Mouse (Mus musculus): ENCODE measurements around the gene Col4a6. TPM values are rescaled to one million over a fixed set of nuclear protein-coding genes. Genes with fewer than 3 reads are reported as not detected.
A peak's percentile ranks its signal among the peaks of the same experiment; 100 is the strongest.

Gene Col4a6
- polyA plus RNA-seq (2012; ENCODE audit: insufficient read depth, insufficient read length, low replicate concordance, missing spikeins): not detected in 2 replicates

DNA sequence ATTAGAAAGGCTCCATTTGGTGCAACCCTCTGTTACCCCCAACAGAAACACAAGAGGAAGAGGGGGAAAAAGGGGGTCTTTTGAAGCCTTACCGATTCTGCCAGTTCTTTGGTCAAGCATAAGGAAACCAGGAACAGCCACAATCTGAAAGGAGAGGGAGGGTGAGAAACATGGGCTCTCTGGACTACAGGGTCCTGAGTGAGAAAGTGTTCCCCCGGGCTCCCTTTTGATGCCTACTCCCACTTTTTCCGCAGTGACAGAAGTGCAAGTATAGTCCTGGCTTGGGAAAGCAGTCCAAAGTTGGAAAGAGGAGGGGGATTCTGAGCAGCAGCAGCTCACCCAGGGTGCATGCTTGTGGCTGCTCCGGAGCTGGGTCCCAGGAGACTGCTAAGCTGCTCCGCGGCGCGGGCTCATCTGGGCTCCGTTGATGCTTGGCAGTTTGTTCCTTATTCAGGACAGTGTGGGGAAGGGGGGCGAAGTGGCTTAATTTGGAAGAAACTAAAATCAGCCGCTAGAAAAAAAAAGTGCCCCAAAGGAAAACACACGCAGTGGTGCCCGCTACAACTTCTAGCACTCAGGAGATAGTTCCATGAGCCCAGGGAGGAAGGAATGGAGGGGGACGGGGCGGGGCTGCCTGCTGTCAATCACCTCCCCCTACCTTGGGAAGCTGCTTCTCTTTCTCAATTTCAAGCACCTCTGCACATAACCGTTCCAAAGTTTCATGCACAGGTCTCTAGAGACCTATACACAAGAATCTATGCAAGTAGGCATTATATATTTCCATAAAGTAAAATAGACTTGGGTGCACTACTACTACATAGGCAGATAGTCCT lies at the start of gene Col4a6:
TSS of gene Col4a6 (minus strand) at position 607 of the 833 bp plus-strand sequence.
- Histone ChIP-seq H3K27ac (ENCODE audit: insufficient read depth, low read depth, low read length) (no peak within 1 kb of the TSS), H3K4me3 (ENCODE audit: insufficient read depth, low read depth, low read length) (no peak within 1 kb of the TSS), H3K4me1 (ENCODE audit: control insufficient read depth, insufficient read depth, low read length) (peaks cover 2% of the 10 kb centered on the region; the same call in 1 of the 2 replicates)
- 20% methylated on average over 16 of the region's 16 CpGs for WGBS
- no peak for TF ChIP-seq POLR2A (IDR thresholded peaks at IDR 0.05; ENCODE audit: insufficient read depth, low read depth, low read length)
- TF ChIP-seq CTCF (IDR thresholded peaks at IDR 0.05; ENCODE audit: insufficient read depth, low read depth, low read length): no peak

GRCm38 (mm10) chrX:141503125-141503524 lies 29.2 kb upstream of the Col4a6 start:
- no peak overlapping the region for H3K27ac ChIP-seq (ENCODE audit: insufficient read depth, low read depth, low read length)
- TF ChIP-seq POLR2A (IDR thresholded peaks at IDR 0.05; ENCODE audit: insufficient read depth, low read depth, low read length) (no peak), CTCF (IDR thresholded peaks at IDR 0.05; ENCODE audit: insufficient read depth, low read depth, low read length) (no peak)
- 88% methylated on average over 1 of the region's 1 CpGs for WGBS
- no peak overlapping the region for H3K4me3 ChIP-seq (ENCODE audit: insufficient read depth, low read depth, low read length)
- H3K4me1 ChIP-seq (ENCODE audit: control insufficient read depth, insufficient read depth, low read length): no peaks in the 10 kb centered on the region

DNA sequence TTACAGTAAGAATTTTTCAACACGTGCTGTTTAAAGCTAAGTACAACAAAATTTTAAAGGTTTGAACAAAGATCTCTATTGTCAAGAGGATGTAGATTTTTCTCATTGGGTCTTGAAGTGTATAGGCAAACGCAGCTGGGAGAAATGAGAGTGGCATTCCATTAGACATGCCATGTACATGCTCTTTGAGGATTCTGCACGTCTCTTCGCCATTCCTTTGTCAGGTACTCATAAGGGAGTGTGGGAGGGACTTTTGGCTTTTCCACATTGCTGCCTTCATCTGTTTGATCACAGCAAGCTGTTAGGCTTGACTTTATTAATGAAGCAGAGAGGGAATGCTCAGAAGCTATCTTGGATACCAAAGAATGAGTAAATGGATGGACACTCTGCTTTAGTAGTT lies 20.7 kb upstream of the Col4a6 start:
- 75% methylated on average over 4 of the region's 4 CpGs for WGBS
- no peaks in the 10 kb centered on the region for H3K4me1 ChIP-seq (ENCODE audit: control insufficient read depth, insufficient read depth, low read length)
- no peak for TF ChIP-seq POLR2A (IDR thresholded peaks at IDR 0.05; ENCODE audit: insufficient read depth, low read depth, low read length)
- no peak for TF ChIP-seq CTCF (IDR thresholded peaks at IDR 0.05; ENCODE audit: insufficient read depth, low read depth, low read length)
- no peak overlapping the region for H3K27ac ChIP-seq (ENCODE audit: insufficient read depth, low read depth, low read length)
- H3K4me3 ChIP-seq (ENCODE audit: insufficient read depth, low read depth, low read length): no peak overlapping the region

- WGBS: 12% methylated on average over 14 of the region's 14 CpGs
Observed at GRCm38 (mm10) chrX:141475566-141476327, 1.9 kb upstream of the Col4a6 start.

GRCm38 (mm10) chrX:141475110-141475509 lies 1.2 kb upstream of the Col4a6 start, which contains the start of gene Col4a5:
Gene Col4a5, plus strand, starts transcription at chrX:141475385.
- Histone ChIP-seq H3K4me1 (ENCODE audit: control insufficient read depth, insufficient read depth, low read length) (peaks cover 2% of the 10 kb centered on the region; the same call in 1 of the 2 replicates), H3K4me3 (ENCODE audit: insufficient read depth, low read depth, low read length) (peak within 1 kb of the TSS; percentile 30), H3K27ac (ENCODE audit: insufficient read depth, low read depth, low read length) (no peak within 1 kb of the TSS)
- no peak for TF ChIP-seq POLR2A (IDR thresholded peaks at IDR 0.05; ENCODE audit: insufficient read depth, low read depth, low read length)
- TF ChIP-seq CTCF (IDR thresholded peaks at IDR 0.05; ENCODE audit: insufficient read depth, low read depth, low read length): no peak
- WGBS: 15% methylated on average over 13 of the region's 13 CpGs

More at GRCm38 (mm10) chrX:141475566-141476327, 1.9 kb upstream of the Col4a6 start:
- peaks cover 2% of the 10 kb centered on the region; the same call in 1 of the 2 replicates for H3K4me1 ChIP-seq (ENCODE audit: control insufficient read depth, insufficient read depth, low read length)
- H3K27ac ChIP-seq (ENCODE audit: insufficient read depth, low read depth, low read length): no peak overlapping the region
- no peak for TF ChIP-seq CTCF (IDR thresholded peaks at IDR 0.05; ENCODE audit: insufficient read depth, low read depth, low read length)
- TF ChIP-seq POLR2A (IDR thresholded peaks at IDR 0.05; ENCODE audit: insufficient read depth, low read depth, low read length): no peak
- peak overlapping the region; percentile 30 for H3K4me3 ChIP-seq (ENCODE audit: insufficient read depth, low read depth, low read length)

GRCm38 (mm10) chrX:141447936-141448335 lies 25.9 kb downstream of the Col4a6 start:
- WGBS: 82% methylated on average over 1 of the region's 1 CpGs
- H3K4me3 ChIP-seq (ENCODE audit: insufficient read depth, low read depth, low read length): no peak overlapping the region
- H3K27ac ChIP-seq (ENCODE audit: insufficient read depth, low read depth, low read length): no peak overlapping the region
- TF ChIP-seq POLR2A (IDR thresholded peaks at IDR 0.05; ENCODE audit: insufficient read depth, low read depth, low read length) (no peak), CTCF (IDR thresholded peaks at IDR 0.05; ENCODE audit: insufficient read depth, low read depth, low read length) (no peak)
- no peaks in the 10 kb centered on the region for H3K4me1 ChIP-seq (ENCODE audit: control insufficient read depth, insufficient read depth, low read length)

DNA sequence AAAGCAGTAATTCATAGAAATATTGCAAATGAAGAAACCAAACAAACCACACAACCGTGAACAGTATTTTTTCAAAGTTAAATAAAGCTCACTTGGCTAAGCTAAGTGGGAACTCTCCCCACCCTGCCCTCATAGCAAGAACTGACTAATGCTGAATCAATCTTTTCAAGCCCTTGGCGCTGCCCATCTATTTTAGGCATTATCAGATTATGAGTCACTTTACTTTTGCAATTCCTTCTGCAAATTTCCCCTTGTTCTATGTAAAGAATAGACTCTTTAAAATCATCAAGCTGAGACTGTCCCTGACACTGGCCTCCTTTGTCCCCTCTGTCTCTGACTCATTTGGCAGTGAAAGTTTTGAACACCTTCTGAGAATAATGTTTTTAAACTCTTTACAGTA lies 34.5 kb downstream of the Col4a6 start:
- 31% methylated on average over 2 of the region's 2 CpGs for WGBS
- H3K4me3 ChIP-seq (ENCODE audit: insufficient read depth, low read depth, low read length): no peak overlapping the region
- no peak overlapping the region for H3K27ac ChIP-seq (ENCODE audit: insufficient read depth, low read depth, low read length)
- no peaks in the 10 kb centered on the region for H3K4me1 ChIP-seq (ENCODE audit: control insufficient read depth, insufficient read depth, low read length)
- no peak for TF ChIP-seq CTCF (IDR thresholded peaks at IDR 0.05; ENCODE audit: insufficient read depth, low read depth, low read length)
- TF ChIP-seq POLR2A (IDR thresholded peaks at IDR 0.05; ENCODE audit: insufficient read depth, low read depth, low read length): no peak

- TF ChIP-seq CTCF (IDR thresholded peaks at IDR 0.05; ENCODE audit: insufficient read depth, low read depth, low read length): no peak
- no peak for TF ChIP-seq POLR2A (IDR thresholded peaks at IDR 0.05; ENCODE audit: insufficient read depth, low read depth, low read length)
- H3K27ac ChIP-seq (ENCODE audit: insufficient read depth, low read depth, low read length): no peak overlapping the region
- no peak overlapping the region for H3K4me3 ChIP-seq (ENCODE audit: insufficient read depth, low read depth, low read length)
- WGBS: 91% methylated on average over 6 of the region's 6 CpGs
- H3K4me1 ChIP-seq (ENCODE audit: control insufficient read depth, insufficient read depth, low read length): no peaks in the 10 kb centered on the region
Observed at GRCm38 (mm10) chrX:141436780-141437179, 37.1 kb downstream of the Col4a6 start.

DNA sequence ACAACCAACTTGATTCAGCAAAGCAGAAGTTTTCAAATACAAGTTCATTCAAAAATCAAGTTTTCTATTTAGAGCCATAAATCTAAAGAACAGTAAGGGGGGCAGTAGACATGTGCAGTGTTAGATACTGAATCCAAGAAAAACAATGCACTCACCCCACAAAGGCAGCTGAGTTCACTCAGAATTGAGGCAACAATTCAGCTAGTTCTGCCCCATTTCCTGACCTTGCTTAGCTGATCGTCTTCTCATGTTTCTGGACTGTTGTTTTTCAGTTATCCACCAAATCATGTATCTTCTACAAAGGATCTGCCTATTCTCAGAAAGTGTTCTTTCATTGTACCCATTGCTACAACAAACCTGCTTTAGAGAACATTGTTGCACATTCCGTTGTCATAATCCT lies 58.6 kb downstream of the Col4a6 start:
- H3K27ac ChIP-seq (ENCODE audit: insufficient read depth, low read depth, low read length): no peak overlapping the region
- H3K4me3 ChIP-seq (ENCODE audit: insufficient read depth, low read depth, low read length): no peak overlapping the region
- WGBS: 59% methylated on average over 2 of the region's 2 CpGs
- H3K4me1 ChIP-seq (ENCODE audit: control insufficient read depth, insufficient read depth, low read length): no peaks in the 10 kb centered on the region
- TF ChIP-seq CTCF (IDR thresholded peaks at IDR 0.05; ENCODE audit: insufficient read depth, low read depth, low read length) (no peak), POLR2A (IDR thresholded peaks at IDR 0.05; ENCODE audit: insufficient read depth, low read depth, low read length) (no peak)

Data from olfactory bulb, adult 2 months (tissue).